Mouse (Mus musculus) embryonic facial prominence, embryonic 12.5 days (tissue): ENCODE results near the gene Mrpl43. TPM values are rescaled to one million over a fixed set of nuclear protein-coding genes. Genes with fewer than 3 reads are reported as not detected.
A peak's percentile ranks its signal among the peaks of the same experiment; 100 is the strongest.

Experiments
- ATAC-seq: fragments of 200-750 bp; cut with Nextera tagmentation; 2 replicates; pipeline ENCODE4 v1.8.0; 2017; ENCODE audit not compliant: insufficient number of reproducible peaks, insufficient read depth, low FRiP score, low TSS enrichment
- H3K27ac ChIP-seq: fragments of 300-500 bp; sonication (generic); 2 replicates; pipeline ENCODE4 v1.5.1; 2016; ENCODE audit warnings: mild to moderate bottlenecking
- H3K27me3 ChIP-seq: fragments of 300-500 bp; sonication (generic); 2 replicates; pipeline ENCODE4 v1.6.1; 2016; ENCODE audit warnings: mild to moderate bottlenecking, moderate library complexity
- H3K36me3 ChIP-seq: fragments of 300-500 bp; sonication (generic); 2 replicates; pipeline ENCODE4 v1.6.1; 2016; ENCODE audit warnings: mild to moderate bottlenecking
- H3K4me1 ChIP-seq: fragments of 300-500 bp; sonication (generic); 2 replicates; pipeline ENCODE4 v1.6.1; 2016
- H3K4me2 ChIP-seq: fragments of 300-500 bp; sonication (generic); replicated peaks from 2 replicates; pipeline ENCODE4 v1.6.1; 2016; ENCODE audit warnings: mild to moderate bottlenecking, moderate library complexity
- H3K4me3 ChIP-seq: fragments of 300-500 bp; sonication (generic); 2 replicates; pipeline ENCODE4 v1.5.1; 2016; ENCODE audit warnings: mild to moderate bottlenecking
- H3K9ac ChIP-seq: fragments of 300-500 bp; sonication (generic); 2 replicates; pipeline ENCODE4 v1.6.1; 2016; ENCODE audit warnings: mild to moderate bottlenecking, moderate library complexity
- H3K9me3 ChIP-seq: fragments of 300-500 bp; sonication (generic); 2 replicates; pipeline ENCODE4 v1.6.1; 2016; ENCODE audit warnings: mild to moderate bottlenecking, moderate library complexity
- WGBS: fragments of 180-500 bp; shearing (Covaris S2); methylation state at CpG from one replicate; pipeline ENCODE4 v1.1.7; 2016; 5-methylcytosine and 5-hydroxymethylcytosine counted together
- polyA plus RNA-seq: library from polyadenylated mRNA; unstranded; fragments of >200 nt; fragmentation: Nextera tagmentation; extraction: Ambion mirVana; gene quantifications from 2 replicates; pipeline ENCODE4 v1.2.1, GENCODE M21; 2016

Mrpl43 gene
- polyA plus RNA-seq, 1 experiment from 2014 or later: 74.5 TPM

- no peaks in the 10 kb centered on the region for H3K9me3 ChIP-seq
- WGBS: 0% methylated on average over 34 of the region's 34 CpGs
- no peaks in the 10 kb centered on the region for H3K27me3 ChIP-seq
- H3K4me3 ChIP-seq: peak overlapping the region; percentile 74
- peak overlapping the region; percentile 96 for H3K4me2 ChIP-seq
- ATAC-seq: no peak
- H3K36me3 ChIP-seq: peaks cover 16% of the 10 kb centered on the region
- peak overlapping the region; percentile 65 for H3K9ac ChIP-seq
- peaks cover 58% of the 10 kb centered on the region for H3K4me1 ChIP-seq
- peak overlapping the region; percentile 99 for H3K27ac ChIP-seq
These were observed 9.5 kb upstream of the Mrpl43 start for GRCm38 (mm10) chr19:45015518-45016281.

DNA sequence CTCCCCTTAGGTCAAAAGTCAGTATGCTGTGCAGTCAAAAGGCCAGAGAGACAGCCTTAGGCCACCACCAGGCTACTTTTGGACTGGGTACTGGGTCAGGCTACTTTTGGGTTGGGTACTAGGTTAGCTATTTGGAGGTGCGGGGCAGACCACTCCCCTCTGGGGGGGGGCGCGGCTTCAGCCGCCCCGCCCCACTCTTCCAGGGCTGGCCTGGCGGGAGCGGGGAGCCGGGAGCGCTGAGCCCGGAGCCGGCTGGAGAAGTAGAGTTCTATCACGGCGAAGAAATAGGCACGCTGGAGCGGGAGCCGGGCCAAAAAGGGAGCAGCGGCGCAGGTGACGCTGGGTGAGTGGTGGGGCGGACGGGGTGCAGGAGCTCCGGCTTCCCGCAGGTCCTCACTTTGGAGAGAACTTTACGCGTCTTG lies 8.8 kb upstream of the Mrpl43 start:
- peak overlapping the region; percentile 99 for H3K27ac ChIP-seq
- H3K9me3 ChIP-seq: no peaks in the 10 kb centered on the region
- peaks cover 23% of the 10 kb centered on the region for H3K36me3 ChIP-seq
- no peaks in the 10 kb centered on the region for H3K27me3 ChIP-seq
- under 1% methylated on average over 24 of the region's 25 CpGs for WGBS
- H3K4me2 ChIP-seq: peak overlapping the region; percentile 96
- ATAC-seq: no peak
- H3K9ac ChIP-seq: peak overlapping the region; percentile 65
- H3K4me1 ChIP-seq: peaks cover 51% of the 10 kb centered on the region
- peak overlapping the region; percentile 74 for H3K4me3 ChIP-seq

GRCm38 (mm10) chr19:45014335-45014971 lies 8.2 kb upstream of the Mrpl43 start, which contains the start of gene Lzts2:
Gene Lzts2, plus strand, starts transcription at chr19:45014414.
- Histone ChIP-seq H3K27ac (peak within 1 kb of the TSS; percentile 99), H3K9me3 (no peaks in the 10 kb centered on the region), H3K9ac (peak within 1 kb of the TSS; percentile 65), H3K36me3 (peaks cover 28% of the 10 kb centered on the region), H3K27me3 (no peaks in the 10 kb centered on the region), H3K4me2 (peak within 1 kb of the TSS; percentile 96), H3K4me3 (peak within 1 kb of the TSS; percentile 74), H3K4me1 (peaks cover 45% of the 10 kb centered on the region)
- no peak for ATAC-seq
- WGBS: 5% methylated on average over 10 of the region's 10 CpGs

DNA sequence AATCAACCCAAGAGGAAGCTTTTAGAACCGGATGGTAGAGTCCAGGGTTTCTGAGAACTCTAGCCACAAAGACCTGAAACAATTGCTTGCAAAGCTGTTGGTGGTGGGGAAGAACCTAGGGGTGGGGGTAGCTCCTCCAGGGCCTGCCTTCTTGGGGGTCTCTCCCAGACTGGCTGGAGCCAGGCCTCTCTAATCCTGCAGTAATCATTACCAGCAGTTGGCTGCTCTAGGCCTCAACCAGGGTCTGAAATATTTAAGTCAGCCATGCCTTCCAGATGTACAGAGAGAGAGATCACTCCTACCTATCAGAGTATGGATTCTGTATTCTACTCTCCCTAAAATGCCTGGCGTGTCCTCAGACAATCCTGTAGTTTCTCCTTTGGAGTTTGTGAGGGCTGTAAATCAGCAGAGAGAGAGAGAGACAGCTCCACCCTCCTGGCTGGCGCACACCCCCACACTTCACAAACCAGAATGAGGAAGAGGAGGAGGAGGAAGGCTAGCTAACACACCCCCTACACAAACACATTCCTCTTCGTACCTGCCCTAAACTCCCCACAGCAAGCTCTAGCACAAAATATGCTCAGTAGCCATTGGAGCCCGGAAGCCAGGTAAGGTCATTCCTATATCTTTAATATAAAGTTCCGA lies 7.5 kb upstream of the Mrpl43 start:
- 0 out of 2 replicates have a peak, but pooled peaks have one; percentile 1 for ATAC-seq
- 40% methylated on average over 6 of the region's 6 CpGs for WGBS
- Histone ChIP-seq H3K36me3 (peaks cover 32% of the 10 kb centered on the region), H3K4me3 (no peak overlapping the region), H3K9me3 (no peaks in the 10 kb centered on the region), H3K4me1 (peaks cover 38% of the 10 kb centered on the region), H3K27ac (peak overlapping the region; percentile 99), H3K27me3 (no peaks in the 10 kb centered on the region), H3K4me2 (peak overlapping the region; percentile 96; the same call in 1 of the 2 replicates), H3K9ac (no peak overlapping the region)

GRCm38 (mm10) chr19:45012636-45013035 lies 6.4 kb upstream of the Mrpl43 start:
- H3K27me3 ChIP-seq: no peaks in the 10 kb centered on the region
- no peak for ATAC-seq
- peaks cover 41% of the 10 kb centered on the region for H3K4me1 ChIP-seq
- peaks cover 35% of the 10 kb centered on the region for H3K36me3 ChIP-seq
- peak overlapping the region; percentile 19 for H3K4me2 ChIP-seq
- H3K9me3 ChIP-seq: no peaks in the 10 kb centered on the region
- no peak overlapping the region for H3K9ac ChIP-seq
- H3K4me3 ChIP-seq: peak overlapping the region; percentile 0; the same call in 1 of the 2 replicates
- 31% methylated on average over 6 of the region's 6 CpGs for WGBS
- H3K27ac ChIP-seq: peak overlapping the region; percentile 99

GRCm38 (mm10) chr19:45012219-45012618 lies 6.0 kb upstream of the Mrpl43 start:
- Histone ChIP-seq H3K27me3 (no peaks in the 10 kb centered on the region), H3K4me2 (no peak overlapping the region), H3K4me3 (peak overlapping the region; percentile 0; the same call in 1 of the 2 replicates), H3K36me3 (peaks cover 35% of the 10 kb centered on the region), H3K4me1 (peaks cover 45% of the 10 kb centered on the region), H3K27ac (peak overlapping the region; percentile 99), H3K9ac (no peak overlapping the region), H3K9me3 (no peaks in the 10 kb centered on the region)
- WGBS: 73% methylated on average over 8 of the region's 8 CpGs
- no peak for ATAC-seq

DNA sequence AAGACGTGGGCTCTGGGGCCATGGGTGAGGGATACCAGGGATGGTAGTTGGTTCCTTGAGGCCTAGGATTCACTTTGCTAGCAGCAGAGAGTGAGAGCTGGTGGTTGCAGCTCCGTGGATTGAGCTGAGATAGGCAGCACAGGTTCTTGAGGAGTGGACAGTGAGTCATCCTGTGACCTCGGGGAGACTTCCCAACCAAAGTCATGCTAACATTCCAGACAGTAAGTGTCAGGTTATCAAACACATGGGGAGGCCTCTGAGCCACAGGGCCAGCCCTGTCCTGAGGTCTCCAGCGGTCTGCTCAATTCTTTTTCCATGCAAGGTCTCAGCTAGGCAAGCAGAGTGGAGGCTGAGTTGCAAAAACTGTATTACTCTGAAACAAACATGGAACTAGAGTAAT lies 4.4 kb upstream of the Mrpl43 start:
- H3K27me3 ChIP-seq: no peaks in the 10 kb centered on the region
- no peak for ATAC-seq
- H3K9ac ChIP-seq: no peak overlapping the region
- peaks cover 41% of the 10 kb centered on the region for H3K4me1 ChIP-seq
- H3K9me3 ChIP-seq: no peaks in the 10 kb centered on the region
- peaks cover 35% of the 10 kb centered on the region for H3K36me3 ChIP-seq
- no peak overlapping the region for H3K27ac ChIP-seq
- H3K4me3 ChIP-seq: no peak overlapping the region
- H3K4me2 ChIP-seq: no peak overlapping the region
- 89% methylated on average over 4 of the region's 4 CpGs for WGBS

GRCm38 (mm10) chr19:45007425-45008191 lies 1.4 kb upstream of the Mrpl43 start:
- H3K4me1 ChIP-seq: peaks cover 23% of the 10 kb centered on the region
- H3K9ac ChIP-seq: peak overlapping the region; percentile 83; the same call in 1 of the 2 replicates
- no peak overlapping the region for H3K27ac ChIP-seq

DNA sequence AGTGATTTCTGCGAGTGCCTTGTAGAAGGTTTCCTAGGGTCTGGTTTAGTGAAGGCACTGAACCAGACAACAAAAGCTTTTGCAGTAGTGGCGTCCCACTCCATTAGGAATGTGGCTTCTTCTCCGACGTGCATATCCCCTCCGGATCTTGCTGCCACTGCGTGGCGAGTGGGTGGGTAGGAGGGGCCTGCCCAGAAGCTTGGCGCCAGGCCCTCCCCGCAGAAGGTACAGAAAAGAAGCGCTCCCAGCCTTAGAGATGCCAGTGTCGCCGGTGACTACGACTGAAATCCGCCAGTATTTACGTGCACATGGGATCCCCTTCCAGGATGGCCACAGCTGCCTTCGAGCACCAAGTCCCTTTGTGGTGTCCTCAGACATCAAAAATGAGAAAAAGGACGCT lies 779 bp upstream of the Mrpl43 start:
- Histone ChIP-seq H3K9me3 (no peaks in the 10 kb centered on the region), H3K4me2 (peak overlapping the region; percentile 93), H3K36me3 (peaks cover 58% of the 10 kb centered on the region), H3K27ac (peak overlapping the region; percentile 76), H3K27me3 (no peaks in the 10 kb centered on the region), H3K4me3 (peak overlapping the region; percentile 86), H3K4me1 (peaks cover 19% of the 10 kb centered on the region), H3K9ac (peak overlapping the region; percentile 83)
- WGBS: 49% methylated on average over 17 of the region's 17 CpGs
- no peak for ATAC-seq

More at GRCm38 (mm10) chr19:45007425-45008191, 1.4 kb upstream of the Mrpl43 start:
- Histone ChIP-seq H3K9me3 (no peaks in the 10 kb centered on the region), H3K36me3 (peaks cover 55% of the 10 kb centered on the region), H3K27me3 (no peaks in the 10 kb centered on the region), H3K4me3 (peak overlapping the region; percentile 86), H3K4me2 (peak overlapping the region; percentile 93)
- WGBS: 93% methylated on average over 20 of the region's 20 CpGs
- no peak for ATAC-seq

- Histone ChIP-seq H3K9me3 (no peaks in the 10 kb centered on the region), H3K27me3 (no peaks in the 10 kb centered on the region), H3K4me3 (peak within 1 kb of the TSS; percentile 86), H3K4me1 (peaks cover 19% of the 10 kb centered on the region), H3K9ac (peak within 1 kb of the TSS; percentile 83), H3K4me2 (peak within 1 kb of the TSS; percentile 93), H3K27ac (peak within 1 kb of the TSS; percentile 76), H3K36me3 (peaks cover 57% of the 10 kb centered on the region)
- no peak for ATAC-seq
- 10% methylated on average over 16 of the region's 16 CpGs for WGBS
These were observed 798 bp downstream of the Mrpl43 start, which contains the start of gene Twnk for GRCm38 (mm10) chr19:45005444-45005843. Gene Twnk, plus strand, starts transcription at chr19:45005663.
